Mouse (Mus musculus): ENCODE measurements around the gene Kdm5b.
"Not testable (repeated sequence)": the region's sequence is repeated elsewhere in the genome, so short reads cannot be mapped to it uniquely, and the experiment has no call there.

DNA sequence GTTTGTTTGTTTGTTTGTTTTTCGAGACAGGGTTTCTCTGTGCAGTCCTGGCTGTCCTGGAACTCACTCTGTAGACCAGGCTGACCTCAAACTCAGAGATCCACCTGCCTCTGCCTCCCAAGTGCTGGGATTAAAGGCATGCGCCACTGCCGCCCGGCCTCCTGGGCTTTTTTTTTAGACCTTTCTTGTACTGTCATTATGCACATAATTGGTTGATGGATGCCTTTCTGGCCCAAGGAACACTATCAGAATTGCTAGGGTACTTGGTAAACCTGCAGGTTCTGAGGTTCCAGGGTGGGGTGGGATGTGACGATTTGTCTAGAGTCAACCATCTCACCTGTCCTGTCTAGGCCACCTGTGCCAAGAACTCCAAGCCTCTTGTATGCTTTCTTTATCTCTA lies 40.8 kb upstream of the Kdm5b start:
- TF ChIP-seq CTCF (IDR thresholded peaks at IDR 0.05; ENCODE audit: low read depth, low read length); TAL1 (conservative IDR thresholded peaks at IDR 0.05; ENCODE audit: low read depth, low read length); GATA1 (IDR thresholded peaks at IDR 0.05; ENCODE audit: borderline replicate concordance, low read length); POLR2AphosphoS5 (IDR thresholded peaks at IDR 0.05; ENCODE audit: insufficient replicate concordance, low read depth, low read length): not testable (repeated sequence)

Data from G1E (cell line).